Mouse (Mus musculus) testis, adult 2 months (tissue): ENCODE data around the gene Tmem178b.

Experiments
- CTCF ChIP-seq: fragments of 200-500 bp; IDR thresholded peaks from 2 replicates; pipeline ENCODE4 v1.5.1; 2012; ENCODE audit warnings: low read depth, mild to moderate bottlenecking, inconsistent platforms, low read length, moderate library complexity; ENCODE audit not compliant: control insufficient read depth, insufficient read depth, insufficient replicate concordance
- POLR2A ChIP-seq: fragments of 200-500 bp; IDR thresholded peaks from 2 replicates; pipeline ENCODE4 v1.6.1; 2012; ENCODE audit warnings: low read depth, mild to moderate bottlenecking, inconsistent platforms, low read length, moderate library complexity; ENCODE audit not compliant: control insufficient read depth

- TF ChIP-seq CTCF (no peak), POLR2A (no peak)
Measured at GRCm38 (mm10) chr6:40102863-40103262, 229.8 kb downstream of the Tmem178b start.
